Mouse (Mus musculus) liver, embryonic 13.5 days (tissue): Measurements from ENCODE around the gene Gm14569. TPM values are rescaled to one million over a fixed set of nuclear protein-coding genes. Genes with fewer than 3 reads are reported as not detected.

Source experiments
- ATAC-seq: fragments of 200-750 bp; cut with Nextera tagmentation; 2 replicates; pipeline ENCODE4 v1.8.0; 2017; ENCODE audit warnings: low read depth, mild to moderate bottlenecking, moderate number of reproducible peaks, moderate library complexity
- DNase-seq: peaks from one replicate; pipeline ENCODE4 v3.0.0; 2022
- H3K27ac ChIP-seq: fragments of 300-500 bp; sonication (generic); 2 replicates; pipeline ENCODE4 v1.5.1; 2015; ENCODE audit warnings: moderate library complexity, mild to moderate bottlenecking, inconsistent platforms
- H3K27me3 ChIP-seq: fragments of 300-500 bp; sonication (generic); 2 replicates; pipeline ENCODE4 v1.6.1; 2015; ENCODE audit warnings: mild to moderate bottlenecking, inconsistent platforms
- H3K36me3 ChIP-seq: fragments of 300-500 bp; sonication (generic); 2 replicates; pipeline ENCODE4 v1.6.1; 2015; ENCODE audit warnings: mild to moderate bottlenecking, inconsistent platforms
- H3K4me1 ChIP-seq: fragments of 300-500 bp; sonication (generic); replicated peaks from 2 replicates; pipeline ENCODE4 v1.6.1; 2015; ENCODE audit warnings: inconsistent platforms
- H3K4me2 ChIP-seq: fragments of 300-500 bp; sonication (generic); 2 replicates; pipeline ENCODE4 v1.6.1; 2015; ENCODE audit warnings: inconsistent platforms, mild to moderate bottlenecking, moderate library complexity
- H3K4me3 ChIP-seq: fragments of 300-500 bp; sonication (generic); replicated peaks from 2 replicates; pipeline ENCODE4 v1.5.1; 2015; ENCODE audit warnings: mild to moderate bottlenecking, inconsistent platforms
- H3K9ac ChIP-seq: fragments of 300-500 bp; sonication (generic); 2 replicates; pipeline ENCODE4 v1.6.1; 2015; ENCODE audit warnings: mild to moderate bottlenecking, inconsistent platforms
- H3K9me3 ChIP-seq: fragments of 300-500 bp; sonication (generic); replicated peaks from 2 replicates; pipeline ENCODE4 v1.6.1; 2016; ENCODE audit warnings: inconsistent platforms
- WGBS: fragments of 180-500 bp; shearing (Covaris S2); methylation state at CpG from one replicate; pipeline ENCODE4 v1.1.7; 2015; ENCODE audit not compliant: insufficient replicate concordance; 5-methylcytosine and 5-hydroxymethylcytosine counted together
- polyA plus RNA-seq: library from polyadenylated mRNA; unstranded; fragments of >200 nt; fragmentation: Nextera tagmentation; extraction: Ambion mirVana; gene quantifications from 2 replicates; pipeline ENCODE4 v1.2.1, GENCODE M21; 2015

Gm14569 gene
- not detected in 2 replicates for polyA plus RNA-seq

- Histone ChIP-seq H3K4me2 (no peak within 1 kb of the TSS), H3K9ac (no peak within 1 kb of the TSS), H3K4me1 (no peaks in the 10 kb centered on the region), H3K9me3 (no peaks in the 10 kb centered on the region), H3K4me3 (no peak within 1 kb of the TSS), H3K27me3 (no peaks in the 10 kb centered on the region), H3K36me3 (no peaks in the 10 kb centered on the region), H3K27ac (no peak within 1 kb of the TSS)
- no peak for DNase-seq
- no peak for ATAC-seq
- 73% methylated on average over 4 of the region's 4 CpGs for WGBS
Observed at GRCm38 (mm10) chrX:36491730-36492129, at the start of gene Gm14569. Gene Gm14569, minus strand, starts transcription at chrX:36491830.

GRCm38 (mm10) chrX:36534514-36534913, 42.9 kb upstream of the Gm14569 start:
- Histone ChIP-seq H3K9ac (no peak overlapping the region), H3K36me3 (no peaks in the 10 kb centered on the region), H3K9me3 (no peaks in the 10 kb centered on the region), H3K27me3 (no peaks in the 10 kb centered on the region), H3K4me2 (no peak overlapping the region), H3K4me3 (no peak overlapping the region), H3K27ac (no peak overlapping the region), H3K4me1 (no peaks in the 10 kb centered on the region)
- 12% methylated on average over 4 of the region's 4 CpGs for WGBS
- ATAC-seq: no peak
- DNase-seq: peak; percentile 13

- H3K9ac ChIP-seq: no peak overlapping the region
- H3K4me3 ChIP-seq: no peak overlapping the region
- WGBS: 49% methylated on average over 4 of the region's 4 CpGs
Observed at GRCm38 (mm10) chrX:36533744-36534143, 42.1 kb upstream of the Gm14569 start.

DNA sequence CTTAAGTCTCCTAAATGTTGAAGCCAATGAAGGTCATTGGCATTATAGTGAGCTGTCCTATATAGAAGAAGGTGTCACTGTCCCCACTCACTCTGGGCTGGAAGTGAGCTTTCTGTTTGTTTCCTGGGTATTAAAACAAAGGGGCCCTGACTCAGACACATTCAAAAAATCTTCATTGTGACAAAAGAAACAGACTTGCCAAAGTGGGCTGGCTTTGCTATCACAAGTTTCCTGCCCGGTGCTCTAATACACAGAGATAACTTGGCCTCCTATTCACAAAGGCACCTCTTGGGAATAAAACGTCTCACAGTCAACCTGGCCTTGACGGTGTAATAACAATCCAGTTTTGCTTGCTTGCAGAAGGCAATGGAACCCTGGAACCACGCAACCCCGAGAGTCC, 38.6 kb upstream of the Gm14569 start:
- ATAC-seq: no peak
- H3K27ac ChIP-seq: no peak overlapping the region
- no peaks in the 10 kb centered on the region for H3K9me3 ChIP-seq
- no peaks in the 10 kb centered on the region for H3K36me3 ChIP-seq
- H3K27me3 ChIP-seq: no peaks in the 10 kb centered on the region
- no peak for DNase-seq
- no peak overlapping the region for H3K4me2 ChIP-seq
- WGBS: 48% methylated on average over 5 of the region's 5 CpGs
- H3K4me3 ChIP-seq: no peak overlapping the region
- no peak overlapping the region for H3K9ac ChIP-seq
- no peaks in the 10 kb centered on the region for H3K4me1 ChIP-seq

More at GRCm38 (mm10) chrX:36533744-36534143, 42.1 kb upstream of the Gm14569 start:
- ATAC-seq: no peak
- Histone ChIP-seq H3K4me2 (no peak overlapping the region), H3K4me1 (no peaks in the 10 kb centered on the region), H3K27me3 (no peaks in the 10 kb centered on the region), H3K9me3 (no peaks in the 10 kb centered on the region), H3K36me3 (no peaks in the 10 kb centered on the region), H3K27ac (no peak overlapping the region)
- no peak for DNase-seq

DNA sequence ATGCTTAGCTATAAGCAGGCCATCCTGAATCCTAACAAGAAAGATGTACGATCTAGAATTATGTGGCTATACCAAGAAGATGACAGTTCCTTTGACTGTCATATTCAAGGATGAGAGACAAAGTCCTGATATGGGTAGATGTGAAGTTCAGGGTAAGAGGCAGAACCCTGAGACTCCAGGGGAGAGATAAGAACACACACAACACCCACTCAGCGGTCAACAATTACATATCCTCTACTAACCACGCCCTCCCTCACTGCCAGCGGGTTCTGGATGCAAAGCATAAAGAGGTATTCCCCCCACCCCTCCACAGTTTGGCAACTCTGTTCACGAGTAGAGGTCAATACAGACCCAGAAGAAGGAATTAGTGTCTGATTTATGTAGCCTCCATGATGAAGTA, 32.1 kb upstream of the Gm14569 start:
- 36% methylated on average over 5 of the region's 5 CpGs for WGBS
- no peak for DNase-seq
- Histone ChIP-seq H3K9ac (no peak overlapping the region), H3K4me2 (no peak overlapping the region), H3K27ac (no peak overlapping the region), H3K36me3 (no peaks in the 10 kb centered on the region), H3K4me3 (no peak overlapping the region), H3K27me3 (no peaks in the 10 kb centered on the region), H3K9me3 (no peaks in the 10 kb centered on the region), H3K4me1 (no peaks in the 10 kb centered on the region)
- ATAC-seq: no peak

GRCm38 (mm10) chrX:36513726-36514125, 22.1 kb upstream of the Gm14569 start:
- no peak overlapping the region for H3K27ac ChIP-seq
- no peaks in the 10 kb centered on the region for H3K4me1 ChIP-seq
- no peak for DNase-seq
- H3K36me3 ChIP-seq: no peaks in the 10 kb centered on the region
- H3K4me2 ChIP-seq: no peak overlapping the region
- no peaks in the 10 kb centered on the region for H3K9me3 ChIP-seq
- H3K4me3 ChIP-seq: no peak overlapping the region
- 39% methylated on average over 8 of the region's 8 CpGs for WGBS
- H3K9ac ChIP-seq: no peak overlapping the region
- no peak for ATAC-seq
- H3K27me3 ChIP-seq: no peaks in the 10 kb centered on the region

- H3K4me3 ChIP-seq: no peak overlapping the region
- H3K27ac ChIP-seq: no peak overlapping the region
- ATAC-seq (no peak), DNase-seq (no peak)
- no peaks in the 10 kb centered on the region for H3K27me3 ChIP-seq
- H3K4me1 ChIP-seq: no peaks in the 10 kb centered on the region
- no peaks in the 10 kb centered on the region for H3K36me3 ChIP-seq
- no peak overlapping the region for H3K9ac ChIP-seq
- H3K9me3 ChIP-seq: no peaks in the 10 kb centered on the region
- H3K4me2 ChIP-seq: no peak overlapping the region
- 51% methylated on average over 9 of the region's 9 CpGs for WGBS
Observed at GRCm38 (mm10) chrX:36513231-36513630, 21.6 kb upstream of the Gm14569 start.

GRCm38 (mm10) chrX:36506863-36507262, 15.2 kb upstream of the Gm14569 start:
- H3K27ac ChIP-seq: no peak overlapping the region
- H3K9me3 ChIP-seq: no peaks in the 10 kb centered on the region
- no peak overlapping the region for H3K4me3 ChIP-seq
- no peaks in the 10 kb centered on the region for H3K27me3 ChIP-seq
- no peak for DNase-seq
- no peaks in the 10 kb centered on the region for H3K36me3 ChIP-seq
- H3K9ac ChIP-seq: no peak overlapping the region
- no peak overlapping the region for H3K4me2 ChIP-seq
- H3K4me1 ChIP-seq: no peaks in the 10 kb centered on the region
- ATAC-seq: no peak
- 41% methylated on average over 6 of the region's 6 CpGs for WGBS

DNA sequence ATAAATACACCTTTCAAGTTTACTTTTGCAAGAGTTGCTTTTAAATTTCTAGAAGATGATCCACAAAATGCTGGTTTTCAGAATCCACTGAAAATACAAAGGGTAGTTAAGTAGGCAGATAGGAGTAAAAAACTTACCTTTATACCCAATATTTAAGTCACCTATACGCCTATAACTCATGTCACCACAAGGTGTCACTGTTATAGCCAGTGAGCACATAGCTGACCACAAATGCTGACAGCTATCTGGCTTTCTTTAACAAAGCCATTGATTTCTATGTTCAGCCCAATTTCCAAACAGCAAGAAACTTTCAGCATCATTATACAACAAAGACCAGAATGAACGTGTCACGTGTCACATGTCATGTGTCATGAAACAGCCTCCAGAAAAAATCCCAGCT, 2.1 kb downstream of the Gm14569 start:
- Histone ChIP-seq H3K4me2 (no peak overlapping the region), H3K4me1 (no peaks in the 10 kb centered on the region), H3K36me3 (no peaks in the 10 kb centered on the region), H3K4me3 (no peak overlapping the region), H3K27ac (no peak overlapping the region), H3K27me3 (no peaks in the 10 kb centered on the region), H3K9me3 (no peaks in the 10 kb centered on the region), H3K9ac (no peak overlapping the region)
- ATAC-seq (no peak), DNase-seq (no peak)
- WGBS: 20% methylated on average over 3 of the region's 3 CpGs

DNA sequence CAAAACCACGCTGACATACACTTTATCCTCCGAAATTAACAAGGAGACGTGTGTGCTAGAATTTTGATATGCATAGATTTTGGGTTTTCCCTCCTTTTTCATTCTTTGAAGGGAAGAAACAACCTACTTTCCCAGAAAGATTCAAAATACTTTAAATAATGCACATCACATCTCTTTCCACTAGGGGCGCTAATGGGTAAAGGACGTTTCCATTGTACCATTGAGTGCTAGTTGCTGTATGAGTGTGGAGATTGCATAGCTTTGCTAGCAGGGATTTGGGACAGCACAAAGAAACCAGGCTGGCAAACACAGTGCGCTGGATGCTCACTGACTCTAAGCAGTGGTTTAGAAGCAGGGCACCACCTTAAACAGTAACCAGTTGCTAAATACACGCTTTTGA, 3.6 kb downstream of the Gm14569 start:
- H3K36me3 ChIP-seq: no peaks in the 10 kb centered on the region
- H3K4me3 ChIP-seq: no peak overlapping the region
- no peaks in the 10 kb centered on the region for H3K27me3 ChIP-seq
- no peak overlapping the region for H3K9ac ChIP-seq
- DNase-seq: no peak
- no peaks in the 10 kb centered on the region for H3K9me3 ChIP-seq
- no peak overlapping the region for H3K4me2 ChIP-seq
- WGBS: 29% methylated on average over 7 of the region's 7 CpGs
- no peak for ATAC-seq
- H3K27ac ChIP-seq: no peak overlapping the region
- H3K4me1 ChIP-seq: no peaks in the 10 kb centered on the region

DNA sequence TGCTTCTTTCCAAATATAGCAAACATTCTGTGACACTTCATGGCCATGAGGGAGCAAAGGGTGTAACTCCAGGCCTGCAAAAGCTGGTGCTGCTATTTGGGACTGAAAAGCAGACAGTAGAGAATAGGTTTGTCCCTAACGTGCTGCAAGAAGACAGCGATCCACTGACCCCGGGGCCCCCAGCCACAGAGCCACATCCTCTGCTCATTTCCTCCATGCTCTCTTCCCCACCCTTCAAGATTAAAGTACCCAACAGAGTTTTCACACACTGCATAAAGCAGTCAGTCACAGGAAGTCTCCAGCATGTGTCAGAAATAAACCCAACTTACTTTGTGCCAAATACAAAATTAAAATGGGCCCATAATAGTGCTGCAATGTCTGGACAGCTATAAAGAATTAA, 16.8 kb downstream of the Gm14569 start:
- DNase-seq: no peak
- H3K4me1 ChIP-seq: no peaks in the 10 kb centered on the region
- no peaks in the 10 kb centered on the region for H3K27me3 ChIP-seq
- H3K36me3 ChIP-seq: no peaks in the 10 kb centered on the region
- no peak overlapping the region for H3K9ac ChIP-seq
- WGBS: 37% methylated on average over 3 of the region's 3 CpGs
- no peak overlapping the region for H3K27ac ChIP-seq
- no peak overlapping the region for H3K4me3 ChIP-seq
- no peaks in the 10 kb centered on the region for H3K9me3 ChIP-seq
- H3K4me2 ChIP-seq: no peak overlapping the region
- no peak for ATAC-seq

GRCm38 (mm10) chrX:36474103-36474751, 17.4 kb downstream of the Gm14569 start:
- H3K4me2 ChIP-seq: no peak overlapping the region
- 29% methylated on average over 6 of the region's 6 CpGs for WGBS
- H3K9me3 ChIP-seq: no peaks in the 10 kb centered on the region
- H3K27ac ChIP-seq: no peak overlapping the region
- DNase-seq: no peak
- no peaks in the 10 kb centered on the region for H3K27me3 ChIP-seq
- H3K9ac ChIP-seq: no peak overlapping the region
- no peak for ATAC-seq
- H3K4me3 ChIP-seq: no peak overlapping the region
- no peaks in the 10 kb centered on the region for H3K36me3 ChIP-seq
- H3K4me1 ChIP-seq: no peaks in the 10 kb centered on the region
